Mouse (Mus musculus): Measurements from ENCODE around the gene Gng8. TPM values are rescaled to one million over a fixed set of nuclear protein-coding genes. Genes with fewer than 3 reads are reported as not detected.

The Gng8 gene
- polyA plus RNA-seq, 1 experiment: not detected

DNA sequence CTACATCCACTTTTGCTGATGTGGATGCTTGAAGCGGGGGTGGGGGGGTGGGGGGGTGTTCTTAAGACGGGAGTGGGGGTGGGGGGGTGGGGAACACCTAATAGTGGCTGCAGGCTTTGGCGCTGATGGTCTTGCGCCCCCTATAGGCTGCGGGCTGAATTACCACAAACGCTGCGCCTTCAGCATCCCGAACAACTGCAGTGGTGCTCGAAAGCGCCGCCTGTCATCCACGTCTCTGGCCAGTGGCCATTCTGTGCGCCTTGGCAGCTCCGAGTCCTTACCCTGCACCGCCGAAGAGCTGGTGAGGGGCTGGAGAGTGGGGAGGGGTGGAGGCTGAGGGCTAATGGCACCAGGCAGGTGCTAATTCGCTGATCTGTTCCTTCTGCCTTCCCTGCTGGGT is 43.0 kb upstream of the Gng8 start:
- Histone ChIP-seq H3K4me3 (replicated peaks; ENCODE audit: control insufficient read depth, low read depth, low read length) (no peak overlapping the region), H3K27ac (ENCODE audit: control insufficient read depth, insufficient read depth, low read depth, low read length, poor library complexity) (no peak overlapping the region), H3K4me1 (ENCODE audit: control insufficient read depth, insufficient read depth, low read length) (no peaks in the 10 kb centered on the region)
- TF ChIP-seq CTCF (IDR thresholded peaks at IDR 0.05; ENCODE audit: control insufficient read depth, insufficient read depth, low read length): peak; percentile 63
- no peak for TF ChIP-seq POLR2A (IDR thresholded peaks at IDR 0.05; ENCODE audit: borderline replicate concordance, control insufficient read depth, low read depth, low read length)
- 64% methylated on average over 17 of the region's 17 CpGs for WGBS

- no peaks in the 10 kb centered on the region for H3K4me1 ChIP-seq (ENCODE audit: control insufficient read depth, insufficient read depth, low read length)
- WGBS: 89% methylated on average over 4 of the region's 4 CpGs
- no peak for TF ChIP-seq POLR2A (IDR thresholded peaks at IDR 0.05; ENCODE audit: borderline replicate concordance, control insufficient read depth, low read depth, low read length)
- TF ChIP-seq CTCF (IDR thresholded peaks at IDR 0.05; ENCODE audit: control insufficient read depth, insufficient read depth, low read length): no peak
- H3K4me3 ChIP-seq (replicated peaks; ENCODE audit: control insufficient read depth, low read depth, low read length): no peak overlapping the region
- H3K27ac ChIP-seq (ENCODE audit: control insufficient read depth, insufficient read depth, low read depth, low read length, poor library complexity): no peak overlapping the region
Measured at GRCm38 (mm10) chr7:16851636-16852035, 40.0 kb upstream of the Gng8 start.

GRCm38 (mm10) chr7:16853302-16853831 is 38.2 kb upstream of the Gng8 start:
- Histone ChIP-seq H3K27ac (ENCODE audit: control insufficient read depth, insufficient read depth, low read depth, low read length, poor library complexity) (no peak overlapping the region), H3K4me1 (ENCODE audit: control insufficient read depth, insufficient read depth, low read length) (no peaks in the 10 kb centered on the region), H3K4me3 (replicated peaks; ENCODE audit: control insufficient read depth, low read depth, low read length) (no peak overlapping the region)
- 84% methylated on average over 14 of the region's 14 CpGs for WGBS
- TF ChIP-seq POLR2A (IDR thresholded peaks at IDR 0.05; ENCODE audit: borderline replicate concordance, control insufficient read depth, low read depth, low read length): no peak
- no peak for TF ChIP-seq CTCF (IDR thresholded peaks at IDR 0.05; ENCODE audit: control insufficient read depth, insufficient read depth, low read length)

DNA sequence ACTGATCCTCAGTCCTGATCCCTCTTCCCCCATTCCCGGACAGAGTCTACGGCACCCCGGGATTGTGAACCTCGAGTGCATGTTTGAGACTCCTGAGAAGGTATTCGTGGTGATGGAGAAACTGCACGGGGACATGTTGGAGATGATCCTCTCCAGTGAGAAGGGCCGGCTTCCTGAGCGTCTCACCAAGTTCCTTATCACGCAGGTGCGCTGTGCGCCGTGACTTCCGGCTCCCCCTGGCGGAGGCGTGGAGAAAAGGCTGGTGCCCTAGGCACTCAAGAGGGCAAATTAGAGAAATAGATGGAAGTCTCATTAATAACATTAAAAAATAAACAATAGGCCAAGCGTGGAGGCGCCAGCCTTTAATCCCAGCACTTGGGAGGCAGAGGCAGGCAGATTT is 33.2 kb upstream of the Gng8 start:
- Histone ChIP-seq H3K27ac (ENCODE audit: control insufficient read depth, insufficient read depth, low read depth, low read length, poor library complexity) (no peak overlapping the region), H3K4me3 (replicated peaks; ENCODE audit: control insufficient read depth, low read depth, low read length) (no peak overlapping the region), H3K4me1 (ENCODE audit: control insufficient read depth, insufficient read depth, low read length) (no peaks in the 10 kb centered on the region)
- 43% methylated on average over 17 of the region's 17 CpGs for WGBS
- TF ChIP-seq CTCF (IDR thresholded peaks at IDR 0.05; ENCODE audit: control insufficient read depth, insufficient read depth, low read length) (peak; percentile 76), POLR2A (IDR thresholded peaks at IDR 0.05; ENCODE audit: borderline replicate concordance, control insufficient read depth, low read depth, low read length) (no peak)

- Histone ChIP-seq H3K27ac (ENCODE audit: control insufficient read depth, insufficient read depth, low read depth, low read length, poor library complexity) (no peak overlapping the region), H3K4me3 (replicated peaks; ENCODE audit: control insufficient read depth, low read depth, low read length) (no peak overlapping the region), H3K4me1 (ENCODE audit: control insufficient read depth, insufficient read depth, low read length) (no peaks in the 10 kb centered on the region)
- TF ChIP-seq CTCF (IDR thresholded peaks at IDR 0.05; ENCODE audit: control insufficient read depth, insufficient read depth, low read length): 0 out of 2 replicates have a peak, but pooled peaks have one; percentile 21
- TF ChIP-seq POLR2A (IDR thresholded peaks at IDR 0.05; ENCODE audit: borderline replicate concordance, control insufficient read depth, low read depth, low read length): no peak
- 39% methylated on average over 5 of the region's 5 CpGs for WGBS
Measured at GRCm38 (mm10) chr7:16859902-16860651, 31.5 kb upstream of the Gng8 start.

GRCm38 (mm10) chr7:16867488-16867887 is 24.1 kb upstream of the Gng8 start:
- 86% methylated on average over 3 of the region's 3 CpGs for WGBS
- Histone ChIP-seq H3K27ac (ENCODE audit: control insufficient read depth, insufficient read depth, low read depth, low read length, poor library complexity) (no peak overlapping the region), H3K4me1 (ENCODE audit: control insufficient read depth, insufficient read depth, low read length) (no peaks in the 10 kb centered on the region), H3K4me3 (replicated peaks; ENCODE audit: control insufficient read depth, low read depth, low read length) (no peak overlapping the region)
- no peak for TF ChIP-seq POLR2A (IDR thresholded peaks at IDR 0.05; ENCODE audit: borderline replicate concordance, control insufficient read depth, low read depth, low read length)
- TF ChIP-seq CTCF (IDR thresholded peaks at IDR 0.05; ENCODE audit: control insufficient read depth, insufficient read depth, low read length): no peak

- H3K27ac ChIP-seq (ENCODE audit: control insufficient read depth, insufficient read depth, low read depth, low read length, poor library complexity): no peak overlapping the region
- WGBS: 88% methylated on average over 16 of the region's 16 CpGs
- H3K4me1 ChIP-seq (ENCODE audit: control insufficient read depth, insufficient read depth, low read length): no peaks in the 10 kb centered on the region
- no peak overlapping the region for H3K4me3 ChIP-seq (replicated peaks; ENCODE audit: control insufficient read depth, low read depth, low read length)
- TF ChIP-seq POLR2A (IDR thresholded peaks at IDR 0.05; ENCODE audit: borderline replicate concordance, control insufficient read depth, low read depth, low read length) (no peak), CTCF (IDR thresholded peaks at IDR 0.05; ENCODE audit: control insufficient read depth, insufficient read depth, low read length) (no peak)
Measured at GRCm38 (mm10) chr7:16869497-16869896, 22.1 kb upstream of the Gng8 start.

DNA sequence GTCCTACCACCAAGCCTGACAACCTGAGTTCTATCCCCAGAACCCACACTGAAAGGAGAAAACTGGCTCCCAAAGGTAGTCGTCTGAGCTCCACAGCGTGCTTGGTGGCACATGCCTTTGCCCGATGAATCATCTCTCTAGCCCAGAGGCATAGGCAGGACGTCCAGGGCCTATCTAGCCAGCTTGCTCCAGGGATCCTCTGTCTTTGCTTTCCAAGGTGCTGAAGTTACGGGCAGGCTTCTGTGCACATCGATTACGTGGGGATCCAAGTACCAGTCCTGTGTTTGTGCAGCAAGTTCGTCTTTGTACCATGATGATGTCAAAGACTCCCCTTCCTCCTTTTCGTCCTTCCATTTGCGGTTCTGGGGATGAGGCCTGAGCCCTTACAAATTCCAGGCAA is 20.0 kb upstream of the Gng8 start:
- TF ChIP-seq CTCF (IDR thresholded peaks at IDR 0.05; ENCODE audit: control insufficient read depth, insufficient read depth, low read length) (no peak), POLR2A (IDR thresholded peaks at IDR 0.05; ENCODE audit: borderline replicate concordance, control insufficient read depth, low read depth, low read length) (no peak)
- WGBS: 84% methylated on average over 10 of the region's 10 CpGs

More for the DNA sequence above, 20.0 kb upstream of the Gng8 start:
- peaks cover 2% of the 10 kb centered on the region for H3K4me1 ChIP-seq (ENCODE audit: control insufficient read depth, insufficient read depth, low read length)
- H3K4me3 ChIP-seq (replicated peaks; ENCODE audit: control insufficient read depth, low read depth, low read length): no peak overlapping the region
- no peak overlapping the region for H3K27ac ChIP-seq (ENCODE audit: control insufficient read depth, insufficient read depth, low read depth, low read length, poor library complexity)

Measured in bone marrow, adult 2 months (tissue).